Mouse (Mus musculus): ENCODE measurements around the gene E130308A19Rik. TPM values are rescaled to one million over a fixed set of nuclear protein-coding genes. Genes with fewer than 3 reads are reported as not detected.

Gene E130308A19Rik
- total RNA-seq, 2 experiments from 2014 or later, result 10.1 TPM

Other genes starting within 250 kb of the E130308A19Rik start
- gene Susd1, start 187.6 kb upstream of the E130308A19Rik start, total RNA-seq (2021), result 1 to 10 TPM; 8.2 to 9.0 TPM
- 10 to 100 TPM; 24.3 to 25.3 TPM for gene Ptbp3, start 76.8 kb upstream of the E130308A19Rik start, total RNA-seq (2021)
- 10 to 100 TPM; 27.9 to 29.5 TPM for gene Hsdl2, start 44.6 kb upstream of the E130308A19Rik start, total RNA-seq (2021)
- 10 to 100 TPM; 21.7 to 22.2 TPM for gene Inip, start 175.4 kb downstream of the E130308A19Rik start, total RNA-seq (2021)
- gene Snx30, start 179.6 kb downstream of the E130308A19Rik start, total RNA-seq (2021), result 10 to 100 TPM; 55.4 to 59.4 TPM

Measured in layer of hippocampus, postnatal 10 days (tissue).